Mouse (Mus musculus): ENCODE results near the gene Trib3. TPM values are rescaled to one million over a fixed set of nuclear protein-coding genes. Genes with fewer than 3 reads are reported as not detected.

Trib3 gene
- 4.6 TPM for polyA plus RNA-seq (2017; shearing (Covaris generic))

DNA sequence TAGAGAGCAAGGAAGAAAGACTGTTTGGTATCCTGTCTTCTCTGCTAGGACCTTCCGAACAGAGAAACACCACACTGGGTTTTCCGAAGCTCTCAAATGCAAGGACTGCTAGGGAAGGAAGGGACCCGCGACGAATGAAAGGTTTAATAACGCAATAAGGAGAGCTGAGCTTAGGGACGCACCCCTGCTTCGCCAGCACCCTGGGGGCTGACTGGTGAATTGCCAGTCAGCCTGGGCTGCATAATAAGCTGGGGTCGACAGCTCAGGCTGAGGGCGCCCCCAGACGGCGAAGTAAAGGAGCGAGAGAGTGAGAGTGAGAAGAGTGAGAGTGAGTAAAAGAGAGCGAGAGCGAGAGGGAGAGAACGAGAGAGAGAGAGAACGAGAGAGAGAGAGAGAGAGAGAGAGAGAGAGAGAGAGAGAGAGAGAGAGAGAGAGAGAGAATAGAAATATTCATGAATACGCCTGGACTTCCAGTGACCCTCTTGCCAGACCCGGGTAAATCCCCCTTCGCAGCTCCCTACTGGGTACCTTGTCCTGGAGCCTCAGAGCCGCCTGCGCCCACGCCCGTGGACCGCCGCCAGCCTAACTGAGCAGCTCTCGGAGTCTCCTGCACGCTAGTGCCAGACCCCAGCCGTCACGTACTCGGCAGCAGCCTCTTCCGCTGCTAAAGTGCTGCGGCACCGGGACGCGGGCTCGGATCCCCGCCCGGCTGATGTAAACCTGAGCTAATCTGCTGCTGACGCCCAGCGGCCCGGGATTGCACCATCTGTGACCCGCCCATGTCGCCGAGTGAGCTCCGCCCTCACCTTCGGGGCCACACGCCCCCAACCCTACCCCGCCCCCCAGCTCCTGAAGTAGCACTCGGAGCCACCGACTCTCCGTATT, at the start of gene Trib3:
Trib3 (minus strand) TSS at position 704 of the 885 bp plus-strand sequence.

GRCm38 (mm10) chr2:152376345-152376741, 32.5 kb upstream of the Trib3 start, which contains the start of gene Nrsn2:
Gene Nrsn2 (minus strand): TSS chr2:152376638.

GRCm38 (mm10) chr2:152332101-152332825, 11.6 kb downstream of the Trib3 start, which contains the start of gene Rbck1:
Gene Rbck1 (minus strand): TSS chr2:152332653.

DNA sequence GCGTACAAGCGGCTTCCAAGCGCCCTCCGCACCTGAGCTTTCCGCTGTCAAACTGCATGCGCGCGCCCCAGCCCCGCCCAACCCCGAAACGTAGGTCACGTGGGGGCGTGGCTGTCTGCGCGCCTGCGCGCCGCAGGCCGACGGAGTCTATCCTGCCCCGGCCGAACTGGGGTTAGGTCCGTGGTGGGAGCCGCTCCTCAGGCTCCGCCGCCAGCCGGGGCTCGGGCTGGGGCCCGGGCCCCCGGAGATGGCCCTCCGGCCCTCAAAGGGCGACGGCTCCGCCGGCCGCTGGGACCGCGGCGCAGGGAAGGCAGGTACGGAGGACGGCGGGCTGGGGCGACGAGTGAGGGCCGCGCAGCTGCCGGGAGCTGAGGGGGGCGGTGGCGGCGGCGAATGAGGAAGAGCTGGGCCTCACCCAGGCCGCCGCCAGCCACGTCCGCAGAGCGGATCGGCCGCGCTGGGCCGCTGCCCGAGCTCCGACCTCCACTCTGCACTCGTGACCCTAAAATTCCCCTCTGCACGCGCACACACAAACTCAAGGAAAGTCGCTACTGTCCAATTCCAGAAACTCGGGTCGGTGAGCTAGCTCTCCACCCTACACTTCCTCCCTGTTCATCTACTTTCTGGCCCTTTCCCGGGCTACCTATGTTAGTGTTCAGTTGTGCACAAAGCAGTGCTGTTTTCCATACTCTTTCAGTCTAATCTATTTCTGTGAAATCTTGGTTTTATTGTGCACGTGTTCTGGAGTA, 49.9 kb downstream of the Trib3 start, which contains the start of gene Tbc1d20:
Tbc1d20 (plus strand) TSS at position 102 of the 749 bp plus-strand sequence.

Other genes with a start within 250 kb of the Trib3 start
- 0.95 TPM for gene Srxn1, start 238.5 kb downstream of the Trib3 start, polyA plus RNA-seq (2017; shearing (Covaris generic))
- not detected for gene Tcf15, start 200.5 kb downstream of the Trib3 start, polyA plus RNA-seq (2017; shearing (Covaris generic))
- gene Csnk2a1, start 117.2 kb downstream of the Trib3 start, polyA plus RNA-seq (2017; shearing (Covaris generic)): 45.2 TPM
- gene Tbc1d20, start 50.2 kb downstream of the Trib3 start, polyA plus RNA-seq (2017; shearing (Covaris generic)): 60.2 TPM
- gene Rbck1, start 11.4 kb downstream of the Trib3 start, polyA plus RNA-seq (2017; shearing (Covaris generic)): 338 TPM
- gene Nrsn2, start 32.6 kb upstream of the Trib3 start, polyA plus RNA-seq (2017; shearing (Covaris generic)): not detected
- 1.8 TPM for gene Sox12, start 54.0 kb upstream of the Trib3 start, polyA plus RNA-seq (2017; shearing (Covaris generic))
- gene Zcchc3, start 71.0 kb upstream of the Trib3 start, polyA plus RNA-seq (2017; shearing (Covaris generic)): 2.6 TPM
- gene 6820408C15Rik, start 71.6 kb upstream of the Trib3 start, polyA plus RNA-seq (2017; shearing (Covaris generic)): 0.14 TPM
- gene Defb23, start 120.6 kb upstream of the Trib3 start, polyA plus RNA-seq (2017; shearing (Covaris generic)): not detected
- gene Defb20, start 133.0 kb upstream of the Trib3 start, polyA plus RNA-seq (2017; shearing (Covaris generic)): not detected
- gene Defb22, start 146.1 kb upstream of the Trib3 start, polyA plus RNA-seq (2017; shearing (Covaris generic)): not detected
- not detected for gene Defb26, start 167.7 kb upstream of the Trib3 start, polyA plus RNA-seq (2017; shearing (Covaris generic))
- gene Defb28, start 174.2 kb upstream of the Trib3 start, polyA plus RNA-seq (2017; shearing (Covaris generic)): not detected
- gene Defb29, start 196.1 kb upstream of the Trib3 start, polyA plus RNA-seq (2017; shearing (Covaris generic)): not detected
- gene Gm17416, start 225.3 kb upstream of the Trib3 start, polyA plus RNA-seq (2017; shearing (Covaris generic)): not detected
- not detected for gene Defb21, start 228.7 kb upstream of the Trib3 start, polyA plus RNA-seq (2017; shearing (Covaris generic))
- not detected for gene Defb19, start 236.3 kb upstream of the Trib3 start, polyA plus RNA-seq (2017; shearing (Covaris generic))

Measured in CD4-positive, CD25-positive, alpha-beta regulatory T cell (primary cell).